Mouse (Mus musculus): ENCODE results near the gene Srebf1. TPM values are rescaled to one million over a fixed set of nuclear protein-coding genes. Genes with fewer than 3 reads are reported as not detected.

Srebf1 gene
- polyA plus RNA-seq, 1 experiment from 2014 or later = 53.5 TPM

DNA sequence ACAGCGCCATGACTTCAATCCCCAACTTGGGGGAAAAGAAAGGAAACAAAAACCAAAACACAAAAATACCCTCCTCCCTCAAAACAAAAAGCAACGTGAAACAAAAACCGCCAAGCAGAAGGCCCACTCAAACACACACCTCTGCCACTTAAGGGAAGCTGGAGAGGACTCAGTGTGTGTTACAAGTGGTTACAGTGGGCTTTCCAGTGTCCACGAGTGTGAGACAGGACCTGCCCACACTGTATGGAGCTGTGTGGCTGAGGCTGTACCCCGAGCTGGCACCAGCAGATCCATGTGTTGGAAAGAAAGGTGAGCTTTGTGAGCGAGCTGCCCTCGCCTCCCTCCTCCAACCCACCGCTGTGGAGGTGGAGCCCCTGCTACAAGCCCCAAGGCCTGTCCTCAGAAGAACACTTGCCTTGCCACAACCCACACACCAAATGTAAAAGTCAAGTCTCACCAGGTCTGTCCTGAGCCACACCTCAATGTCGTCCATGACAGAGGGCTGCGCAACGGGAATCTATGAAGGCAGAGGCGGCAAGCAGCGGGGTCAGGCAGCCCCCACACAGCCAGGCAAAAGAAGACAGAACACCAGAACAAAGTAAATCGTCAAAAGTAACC, 10.2 kb upstream of the Srebf1 start:
- H3K36me3 ChIP-seq (replicated peaks) = no peaks in the 10 kb centered on the region
- WGBS (ENCODE audit: insufficient replicate concordance) = 78% methylated on average over 14 of the region's 14 CpGs
- H3K4me1 ChIP-seq (replicated peaks) = peaks cover 15% of the 10 kb centered on the region
- no peak for ATAC-seq (ENCODE audit: insufficient read depth)
- H3K9me3 ChIP-seq (replicated peaks) = no peaks in the 10 kb centered on the region
- H3K9ac ChIP-seq = no peak overlapping the region
- no peak overlapping the region for H3K27ac ChIP-seq (replicated peaks)
- H3K4me2 ChIP-seq = no peak overlapping the region
- no peaks in the 10 kb centered on the region for H3K27me3 ChIP-seq
- H3K4me3 ChIP-seq (replicated peaks) = no peak overlapping the region

DNA sequence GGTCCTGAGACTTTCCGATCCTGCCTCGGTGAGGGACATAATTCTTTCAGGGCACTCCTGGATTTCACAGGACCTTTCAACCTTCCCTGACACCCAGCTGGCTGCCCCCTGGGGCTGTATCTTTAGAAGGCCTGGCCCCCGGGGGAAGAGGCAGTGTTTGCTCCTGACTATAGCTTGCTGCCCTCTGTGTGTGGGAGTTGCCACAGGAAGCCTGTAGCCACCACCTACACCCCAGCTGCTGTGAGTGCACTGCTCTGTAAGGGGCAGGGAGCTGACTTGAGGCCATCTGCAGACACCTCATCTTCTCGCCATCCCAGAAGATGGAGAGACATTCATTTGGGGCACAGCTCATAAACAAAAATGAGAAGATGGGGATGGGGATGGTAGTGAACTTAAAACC, 9.6 kb upstream of the Srebf1 start:
- H3K27me3 ChIP-seq = no peaks in the 10 kb centered on the region
- no peak overlapping the region for H3K9ac ChIP-seq
- no peaks in the 10 kb centered on the region for H3K9me3 ChIP-seq (replicated peaks)
- ATAC-seq (ENCODE audit: insufficient read depth) = no peak
- H3K36me3 ChIP-seq (replicated peaks) = no peaks in the 10 kb centered on the region
- WGBS (ENCODE audit: insufficient replicate concordance) = 56% methylated on average over 4 of the region's 4 CpGs
- no peak overlapping the region for H3K4me2 ChIP-seq
- H3K4me1 ChIP-seq (replicated peaks) = peaks cover 15% of the 10 kb centered on the region
- H3K4me3 ChIP-seq (replicated peaks) = no peak overlapping the region
- H3K27ac ChIP-seq (replicated peaks) = no peak overlapping the region

DNA sequence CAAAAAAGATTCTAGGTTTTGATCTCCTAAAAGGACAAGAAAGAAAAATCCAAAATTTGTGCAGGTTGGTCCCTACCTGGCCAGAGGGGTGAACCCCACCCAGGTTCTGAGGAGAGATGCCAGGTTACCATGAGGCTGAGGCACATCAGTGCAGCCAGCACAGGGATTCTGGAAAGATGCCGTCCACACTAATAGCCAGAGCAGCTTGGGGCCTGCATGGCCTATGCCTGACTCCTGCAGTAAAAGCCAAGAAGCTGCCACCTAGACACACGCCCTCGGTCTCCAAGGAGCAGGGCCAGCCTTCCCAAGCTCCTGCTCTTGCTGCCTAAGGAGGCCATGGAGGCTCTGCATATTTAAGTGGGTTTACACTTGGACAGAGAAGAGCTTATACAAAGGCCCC, 8.9 kb upstream of the Srebf1 start:
- Histone ChIP-seq H3K36me3 (replicated peaks) (no peaks in the 10 kb centered on the region), H3K4me1 (replicated peaks) (peaks cover 15% of the 10 kb centered on the region), H3K27ac (replicated peaks) (no peak overlapping the region), H3K27me3 (no peaks in the 10 kb centered on the region), H3K9me3 (replicated peaks) (no peaks in the 10 kb centered on the region), H3K4me3 (replicated peaks) (no peak overlapping the region), H3K9ac (no peak overlapping the region), H3K4me2 (no peak overlapping the region)
- ATAC-seq (ENCODE audit: insufficient read depth) = no peak
- 75% methylated on average over 3 of the region's 3 CpGs for WGBS (ENCODE audit: insufficient replicate concordance)

DNA sequence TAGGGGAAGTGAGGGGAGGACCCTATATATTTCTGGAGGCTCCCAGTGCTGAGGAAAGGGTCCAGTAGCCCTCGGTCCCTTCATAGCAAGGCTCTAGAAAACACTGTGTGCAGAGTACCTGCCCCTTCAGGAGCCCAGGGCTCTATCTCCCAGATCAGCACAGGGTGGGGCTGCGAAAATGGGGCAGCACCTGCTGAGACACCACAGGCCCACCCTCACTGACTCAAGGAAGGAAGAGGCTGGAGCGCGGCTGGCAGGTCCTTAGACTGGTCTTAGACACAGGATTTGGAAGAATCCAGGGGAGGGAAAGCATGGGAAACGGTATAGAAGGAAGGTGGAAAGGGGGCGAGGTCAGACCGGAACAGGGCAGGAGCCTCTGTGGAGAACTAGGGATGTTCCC, 8.1 kb upstream of the Srebf1 start:
- Histone ChIP-seq H3K27me3 (no peaks in the 10 kb centered on the region), H3K4me3 (replicated peaks) (no peak overlapping the region), H3K4me1 (replicated peaks) (peaks cover 10% of the 10 kb centered on the region), H3K4me2 (no peak overlapping the region), H3K36me3 (replicated peaks) (no peaks in the 10 kb centered on the region), H3K9ac (no peak overlapping the region), H3K27ac (replicated peaks) (no peak overlapping the region), H3K9me3 (replicated peaks) (no peaks in the 10 kb centered on the region)
- WGBS (ENCODE audit: insufficient replicate concordance) = 77% methylated on average over 7 of the region's 7 CpGs
- no peak for ATAC-seq (ENCODE audit: insufficient read depth)

DNA sequence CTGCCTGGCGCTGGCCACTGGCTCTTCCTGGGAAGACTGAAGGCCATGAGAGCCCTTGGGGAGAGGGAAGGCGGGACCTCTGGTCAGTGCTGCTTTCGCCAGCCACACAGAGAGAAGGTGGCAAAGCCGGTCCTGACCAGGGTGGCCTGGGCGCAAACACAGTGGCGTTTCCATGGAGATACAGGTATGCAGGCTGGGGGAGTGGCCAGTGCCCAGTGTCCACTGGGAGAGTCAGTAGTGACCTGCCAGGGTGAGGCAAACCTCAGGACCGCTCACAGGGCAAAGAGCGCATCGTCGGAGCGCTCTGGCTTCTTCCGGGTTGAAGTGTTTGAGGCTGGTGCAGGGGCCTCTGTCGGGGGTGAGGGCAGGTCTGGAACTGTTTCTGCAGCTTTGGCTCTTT, 7.4 kb upstream of the Srebf1 start:
- ATAC-seq (ENCODE audit: insufficient read depth) = peak; percentile 29
- H3K27ac ChIP-seq (replicated peaks) = no peak overlapping the region
- no peak overlapping the region for H3K9ac ChIP-seq
- WGBS (ENCODE audit: insufficient replicate concordance) = 80% methylated on average over 13 of the region's 13 CpGs
- no peak overlapping the region for H3K4me2 ChIP-seq
- H3K4me1 ChIP-seq (replicated peaks) = peaks cover 9% of the 10 kb centered on the region
- no peak overlapping the region for H3K4me3 ChIP-seq (replicated peaks)
- H3K27me3 ChIP-seq = no peaks in the 10 kb centered on the region
- no peaks in the 10 kb centered on the region for H3K36me3 ChIP-seq (replicated peaks)
- H3K9me3 ChIP-seq (replicated peaks) = no peaks in the 10 kb centered on the region

DNA sequence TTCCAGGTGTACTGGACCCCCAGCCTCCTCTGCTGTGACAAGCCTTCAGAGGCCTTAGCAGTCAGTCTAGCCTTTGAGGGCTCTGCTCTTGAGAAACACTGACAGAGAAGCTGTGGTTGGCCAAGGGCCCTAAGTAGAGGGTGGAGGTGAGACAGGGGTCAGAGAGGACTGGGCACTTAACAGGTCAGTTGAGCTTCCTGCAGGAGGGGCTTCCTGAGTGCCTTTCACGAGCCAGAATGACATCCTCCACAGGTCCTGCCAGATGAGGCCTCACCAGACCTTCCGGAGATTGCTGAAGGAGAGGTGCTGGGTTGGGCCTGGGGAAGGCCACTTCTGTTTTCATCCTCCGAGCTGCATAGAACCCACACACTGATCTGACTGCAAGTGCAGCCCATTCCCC, 6.1 kb upstream of the Srebf1 start:
- ATAC-seq (ENCODE audit: insufficient read depth) = no peak
- Histone ChIP-seq H3K27ac (replicated peaks) (no peak overlapping the region), H3K4me1 (replicated peaks) (peaks cover 22% of the 10 kb centered on the region), H3K9ac (no peak overlapping the region), H3K9me3 (replicated peaks) (no peaks in the 10 kb centered on the region), H3K36me3 (replicated peaks) (no peaks in the 10 kb centered on the region), H3K4me2 (no peak overlapping the region), H3K27me3 (no peaks in the 10 kb centered on the region), H3K4me3 (replicated peaks) (no peak overlapping the region)
- WGBS (ENCODE audit: insufficient replicate concordance) = 38% methylated on average over 3 of the region's 3 CpGs

DNA sequence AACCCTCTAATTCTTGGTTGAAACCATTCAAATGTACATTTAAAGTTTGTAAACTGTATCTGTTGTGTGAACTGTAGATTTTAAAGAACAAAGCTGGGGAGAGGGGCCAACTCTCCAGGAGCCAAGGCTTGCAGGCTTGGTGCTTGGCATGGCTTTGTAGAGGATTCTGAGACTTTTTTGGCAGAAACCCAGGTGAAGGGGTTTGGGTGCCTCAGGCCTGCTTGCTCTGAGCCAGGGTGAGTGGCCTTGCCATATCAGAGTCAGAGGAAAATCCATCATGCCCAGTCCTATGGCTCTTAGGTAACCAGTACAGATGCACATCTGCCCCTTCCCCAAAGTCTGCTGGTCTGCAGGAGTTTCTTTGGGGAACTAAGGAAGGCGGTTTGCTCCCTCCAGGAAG, 3.5 kb upstream of the Srebf1 start:
- H3K4me3 ChIP-seq (replicated peaks) = no peak overlapping the region
- H3K4me2 ChIP-seq = no peak overlapping the region
- peaks cover 48% of the 10 kb centered on the region for H3K4me1 ChIP-seq (replicated peaks)
- 52% methylated on average over 1 of the region's 1 CpGs for WGBS (ENCODE audit: insufficient replicate concordance)
- ATAC-seq (ENCODE audit: insufficient read depth) = no peak
- no peaks in the 10 kb centered on the region for H3K9me3 ChIP-seq (replicated peaks)
- no peaks in the 10 kb centered on the region for H3K27me3 ChIP-seq
- H3K27ac ChIP-seq (replicated peaks) = no peak overlapping the region
- H3K36me3 ChIP-seq (replicated peaks) = no peaks in the 10 kb centered on the region
- H3K9ac ChIP-seq = no peak overlapping the region

DNA sequence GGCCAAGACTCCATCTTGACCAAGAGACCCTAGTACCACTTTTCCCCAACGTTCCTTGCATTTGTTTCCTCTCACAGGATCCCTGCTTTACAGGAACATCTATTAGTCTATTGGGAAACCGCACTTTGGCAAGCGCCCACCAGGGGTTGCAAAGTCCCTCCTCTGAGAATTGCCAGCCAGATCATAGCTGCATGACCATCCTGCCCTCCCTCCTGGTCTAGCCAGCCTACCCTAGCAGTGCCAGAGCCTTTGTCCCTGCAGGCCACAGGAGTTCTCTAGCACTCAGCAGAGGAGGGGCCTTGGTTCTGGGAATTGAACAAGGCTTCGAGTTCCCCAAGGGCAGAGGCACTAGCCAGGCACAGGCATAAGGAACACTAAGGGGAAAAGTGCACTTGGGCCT, 2.3 kb upstream of the Srebf1 start:
- H3K9ac ChIP-seq = no peak overlapping the region
- H3K9me3 ChIP-seq (replicated peaks) = no peaks in the 10 kb centered on the region
- H3K27ac ChIP-seq (replicated peaks) = no peak overlapping the region
- ATAC-seq (ENCODE audit: insufficient read depth) = no peak
- H3K36me3 ChIP-seq (replicated peaks) = no peaks in the 10 kb centered on the region
- no peak overlapping the region for H3K4me3 ChIP-seq (replicated peaks)
- H3K4me2 ChIP-seq = no peak overlapping the region
- no peaks in the 10 kb centered on the region for H3K27me3 ChIP-seq
- H3K4me1 ChIP-seq (replicated peaks) = peaks cover 51% of the 10 kb centered on the region
- 55% methylated on average over 4 of the region's 4 CpGs for WGBS (ENCODE audit: insufficient replicate concordance)

DNA sequence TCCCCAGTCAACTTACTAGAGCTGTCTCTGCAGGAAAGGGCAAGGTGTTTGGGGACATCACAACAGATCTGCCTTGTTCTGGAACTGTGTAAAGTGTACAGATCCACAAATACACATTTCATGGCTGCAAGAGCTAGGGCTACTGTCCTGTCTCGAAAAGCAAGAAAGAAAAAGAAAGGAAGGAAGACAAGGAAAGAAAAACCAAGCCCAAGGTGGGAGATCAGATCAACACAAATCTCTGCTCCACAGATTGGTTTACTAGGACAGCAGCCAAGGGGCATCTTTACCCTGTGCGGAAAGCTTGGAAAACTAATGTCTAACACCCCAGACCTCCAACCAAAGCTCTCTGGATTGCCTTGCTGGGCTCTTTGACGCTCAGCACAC, 304 bp downstream of the Srebf1 start:
- H3K4me2 ChIP-seq = peak overlapping the region; percentile 87
- H3K27ac ChIP-seq (replicated peaks) = peak overlapping the region; percentile 84
- peak overlapping the region; percentile 51; the same call in 1 of the 2 replicates for H3K9ac ChIP-seq
- no peaks in the 10 kb centered on the region for H3K9me3 ChIP-seq (replicated peaks)
- ATAC-seq (ENCODE audit: insufficient read depth) = no peak
- H3K36me3 ChIP-seq (replicated peaks) = peaks cover 20% of the 10 kb centered on the region
- WGBS (ENCODE audit: insufficient replicate concordance) = 34% methylated on average over 3 of the region's 3 CpGs
- peaks cover 77% of the 10 kb centered on the region for H3K4me1 ChIP-seq (replicated peaks)
- H3K27me3 ChIP-seq = no peaks in the 10 kb centered on the region
- H3K4me3 ChIP-seq (replicated peaks) = peak overlapping the region; percentile 60

DNA sequence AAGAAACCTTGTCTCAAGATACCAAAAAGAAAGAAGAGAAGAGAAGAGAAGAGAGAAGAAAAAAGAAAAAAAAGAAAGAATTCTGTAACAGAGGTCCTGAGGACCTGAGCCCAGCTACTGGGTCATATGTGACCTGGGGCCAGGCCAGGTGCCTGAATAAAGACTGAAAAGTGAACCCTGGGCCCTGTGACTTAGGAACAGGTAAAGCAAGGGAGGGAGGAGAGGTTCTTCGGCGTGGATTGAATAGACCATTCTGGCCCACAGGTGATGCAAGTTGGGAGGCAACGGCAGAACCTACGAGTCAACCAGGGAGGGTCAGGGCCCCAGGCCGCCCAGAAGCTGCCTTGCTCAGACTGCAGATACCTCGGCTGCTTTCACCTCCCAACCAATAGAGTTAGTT, 956 bp downstream of the Srebf1 start:
- H3K9me3 ChIP-seq (replicated peaks) = no peaks in the 10 kb centered on the region
- H3K36me3 ChIP-seq (replicated peaks) = peaks cover 23% of the 10 kb centered on the region
- peak overlapping the region; percentile 87 for H3K4me2 ChIP-seq
- H3K4me3 ChIP-seq (replicated peaks) = no peak overlapping the region
- H3K27me3 ChIP-seq = no peaks in the 10 kb centered on the region
- peak overlapping the region; percentile 84; the same call in 1 of the 2 replicates for H3K27ac ChIP-seq (replicated peaks)
- 62% methylated on average over 6 of the region's 6 CpGs for WGBS (ENCODE audit: insufficient replicate concordance)
- no peak overlapping the region for H3K9ac ChIP-seq
- ATAC-seq (ENCODE audit: insufficient read depth) = no peak
- H3K4me1 ChIP-seq (replicated peaks) = peaks cover 84% of the 10 kb centered on the region

DNA sequence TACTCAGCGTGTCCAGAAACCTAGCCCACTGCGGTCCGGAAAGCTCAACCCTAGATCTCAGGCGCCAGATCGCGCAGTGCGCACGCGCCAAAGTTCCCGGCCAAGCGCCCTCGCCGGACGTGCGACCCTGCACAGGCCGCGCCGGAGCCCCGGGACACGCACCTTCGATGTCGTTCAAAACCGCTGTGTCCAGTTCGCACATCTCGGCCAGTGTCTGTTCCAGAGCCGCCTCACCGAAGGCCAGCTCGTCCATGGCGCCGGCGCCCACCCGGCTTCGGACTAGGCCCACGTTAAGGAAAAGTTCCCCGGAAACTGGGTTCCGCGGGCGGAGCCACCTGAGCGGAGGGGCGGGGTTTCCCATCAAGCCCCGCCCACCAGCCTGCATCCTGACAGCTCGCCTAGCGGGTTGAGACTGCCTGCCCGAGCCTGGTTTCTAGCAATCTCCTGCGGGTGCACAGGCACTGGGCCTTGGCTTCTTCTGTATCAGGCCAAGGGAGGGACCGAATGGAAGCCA, 2.0 kb downstream of the Srebf1 start:
- no peaks in the 10 kb centered on the region for H3K9me3 ChIP-seq (replicated peaks)
- H3K4me2 ChIP-seq = peak overlapping the region; percentile 78
- peak overlapping the region; percentile 84 for H3K27ac ChIP-seq (replicated peaks)
- peak overlapping the region; percentile 78 for H3K9ac ChIP-seq
- peak overlapping the region; percentile 83 for H3K4me3 ChIP-seq (replicated peaks)
- peak; percentile 68 for ATAC-seq (ENCODE audit: insufficient read depth)
- peaks cover 29% of the 10 kb centered on the region for H3K36me3 ChIP-seq (replicated peaks)
- under 1% methylated on average over 46 of the region's 46 CpGs for WGBS (ENCODE audit: insufficient replicate concordance)
- no peaks in the 10 kb centered on the region for H3K27me3 ChIP-seq
- peaks cover 94% of the 10 kb centered on the region for H3K4me1 ChIP-seq (replicated peaks)

DNA sequence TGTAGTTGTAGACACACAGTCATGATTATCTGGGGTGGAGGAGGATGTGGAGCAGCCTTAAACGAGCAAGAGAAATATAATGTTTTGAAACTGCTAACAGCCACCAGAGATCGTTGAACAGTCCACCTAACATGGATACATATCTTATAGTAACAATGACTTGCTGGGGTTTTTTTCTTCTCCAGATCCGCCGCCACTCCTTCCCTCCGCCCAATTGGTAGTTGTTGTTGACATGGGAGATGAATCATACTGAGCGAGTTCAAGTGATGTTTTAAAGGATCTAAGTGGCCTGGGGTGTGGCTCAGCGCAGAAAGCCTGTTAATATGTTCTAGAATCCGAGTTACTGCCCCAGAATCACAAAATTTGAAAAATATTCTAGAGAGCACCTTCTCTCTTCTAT, 2.8 kb downstream of the Srebf1 start:
- H3K27ac ChIP-seq (replicated peaks) = peak overlapping the region; percentile 84
- 3% methylated on average over 8 of the region's 8 CpGs for WGBS (ENCODE audit: insufficient replicate concordance)
- ATAC-seq (ENCODE audit: insufficient read depth) = no peak
- peak overlapping the region; percentile 83 for H3K4me3 ChIP-seq (replicated peaks)
- H3K4me1 ChIP-seq (replicated peaks) = peaks cover 93% of the 10 kb centered on the region
- no peaks in the 10 kb centered on the region for H3K9me3 ChIP-seq (replicated peaks)
- peaks cover 29% of the 10 kb centered on the region for H3K36me3 ChIP-seq (replicated peaks)
- H3K4me2 ChIP-seq = peak overlapping the region; percentile 78
- peak overlapping the region; percentile 78 for H3K9ac ChIP-seq
- H3K27me3 ChIP-seq = no peaks in the 10 kb centered on the region
